Mouse (Mus musculus): ENCODE measurements around the gene Gch1. TPM values are rescaled to one million over a fixed set of nuclear protein-coding genes. Genes with fewer than 3 reads are reported as not detected.

The Gch1 gene
- polyA plus RNA-seq, 1 experiment = 3.4 TPM

GRCm38 (mm10) chr14:47221567-47221966 lies 32.4 kb upstream of the Gch1 start:
- TF ChIP-seq CTCF (IDR thresholded peaks at IDR 0.05; ENCODE audit: borderline replicate concordance, extremely low read depth, insufficient read depth, insufficient read length) (no peak), POLR2A (IDR thresholded peaks at IDR 0.05; ENCODE audit: borderline replicate concordance, extremely low read depth, insufficient read depth, insufficient read length, poor library complexity, severe bottlenecking) (no peak)
- no peak for DNase-seq (ENCODE audit: low read depth)

- no peak for DNase-seq (ENCODE audit: low read depth)
- no peak for TF ChIP-seq POLR2A (IDR thresholded peaks at IDR 0.05; ENCODE audit: borderline replicate concordance, extremely low read depth, insufficient read depth, insufficient read length, poor library complexity, severe bottlenecking)
These were observed 31.2 kb upstream of the Gch1 start for GRCm38 (mm10) chr14:47220231-47221025.

- no peak for DNase-seq (ENCODE audit: low read depth)
These were observed 29.8 kb upstream of the Gch1 start for GRCm38 (mm10) chr14:47218766-47219606.

GRCm38 (mm10) chr14:47216541-47216940 lies 27.3 kb upstream of the Gch1 start:
- no peak for DNase-seq (ENCODE audit: low read depth)
- TF ChIP-seq CTCF (IDR thresholded peaks at IDR 0.05; ENCODE audit: borderline replicate concordance, extremely low read depth, insufficient read depth, insufficient read length) = no peak
- TF ChIP-seq POLR2A (IDR thresholded peaks at IDR 0.05; ENCODE audit: borderline replicate concordance, extremely low read depth, insufficient read depth, insufficient read length, poor library complexity, severe bottlenecking) = no peak

More at GRCm38 (mm10) chr14:47218766-47219606, 29.8 kb upstream of the Gch1 start:
- no peak for TF ChIP-seq CTCF (IDR thresholded peaks at IDR 0.05; ENCODE audit: borderline replicate concordance, extremely low read depth, insufficient read depth, insufficient read length)
- no peak for TF ChIP-seq POLR2A (IDR thresholded peaks at IDR 0.05; ENCODE audit: borderline replicate concordance, extremely low read depth, insufficient read depth, insufficient read length, poor library complexity, severe bottlenecking)

DNA sequence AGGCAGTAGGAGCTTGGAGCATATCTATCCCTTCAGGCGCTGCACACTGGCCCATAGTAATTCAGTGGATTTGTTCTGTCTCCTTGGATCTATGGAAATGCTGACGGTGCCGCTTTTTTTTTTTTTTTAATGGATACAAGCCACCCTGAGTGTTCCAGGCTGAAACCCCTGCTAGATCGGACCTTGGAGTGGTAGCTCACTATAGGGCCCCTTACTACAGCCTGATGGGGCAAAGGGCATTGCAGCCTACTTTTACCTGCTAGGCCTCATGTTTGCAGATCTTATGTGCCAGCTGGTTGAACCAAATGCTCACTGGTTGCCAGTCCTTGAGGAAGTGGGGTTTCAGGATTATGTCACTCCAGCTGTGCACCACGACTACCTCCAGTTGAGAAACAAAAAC lies 25.2 kb upstream of the Gch1 start:
- TF ChIP-seq POLR2A (IDR thresholded peaks at IDR 0.05; ENCODE audit: borderline replicate concordance, extremely low read depth, insufficient read depth, insufficient read length, poor library complexity, severe bottlenecking) (no peak), CTCF (IDR thresholded peaks at IDR 0.05; ENCODE audit: borderline replicate concordance, extremely low read depth, insufficient read depth, insufficient read length) (no peak)
- no peak for DNase-seq (ENCODE audit: low read depth)

GRCm38 (mm10) chr14:47213305-47213704 lies 24.1 kb upstream of the Gch1 start:
- TF ChIP-seq CTCF (IDR thresholded peaks at IDR 0.05; ENCODE audit: borderline replicate concordance, extremely low read depth, insufficient read depth, insufficient read length) (no peak), POLR2A (IDR thresholded peaks at IDR 0.05; ENCODE audit: borderline replicate concordance, extremely low read depth, insufficient read depth, insufficient read length, poor library complexity, severe bottlenecking) (no peak)
- DNase-seq (ENCODE audit: low read depth) = no peak

DNA sequence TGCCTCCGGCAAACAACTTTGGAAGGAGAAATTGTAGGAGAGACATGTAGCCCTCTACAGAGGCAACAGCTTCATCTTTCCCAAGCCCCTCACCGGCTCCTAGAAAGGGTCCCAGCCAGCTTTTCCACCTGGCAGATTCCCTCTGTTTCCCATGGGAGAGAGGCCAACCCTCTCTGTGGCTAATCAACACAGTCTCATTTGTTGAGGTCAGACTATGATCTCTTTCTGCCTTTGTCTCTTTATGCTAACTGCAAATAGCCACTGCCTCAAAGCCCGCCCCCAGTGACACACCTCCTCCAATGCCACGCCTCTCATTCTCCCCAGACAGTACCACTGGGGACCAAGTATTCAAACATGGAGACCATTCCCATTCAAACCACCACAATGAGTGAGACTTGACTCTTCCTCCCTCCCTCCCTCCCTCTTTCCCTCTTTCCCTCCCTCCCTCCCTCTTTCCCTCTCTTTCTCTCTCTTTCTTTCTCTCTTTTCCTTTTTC lies 20.5 kb upstream of the Gch1 start:
- no peak for DNase-seq (ENCODE audit: low read depth)
- no peak for TF ChIP-seq CTCF (IDR thresholded peaks at IDR 0.05; ENCODE audit: borderline replicate concordance, extremely low read depth, insufficient read depth, insufficient read length)
- no peak for TF ChIP-seq POLR2A (IDR thresholded peaks at IDR 0.05; ENCODE audit: borderline replicate concordance, extremely low read depth, insufficient read depth, insufficient read length, poor library complexity, severe bottlenecking)

DNA sequence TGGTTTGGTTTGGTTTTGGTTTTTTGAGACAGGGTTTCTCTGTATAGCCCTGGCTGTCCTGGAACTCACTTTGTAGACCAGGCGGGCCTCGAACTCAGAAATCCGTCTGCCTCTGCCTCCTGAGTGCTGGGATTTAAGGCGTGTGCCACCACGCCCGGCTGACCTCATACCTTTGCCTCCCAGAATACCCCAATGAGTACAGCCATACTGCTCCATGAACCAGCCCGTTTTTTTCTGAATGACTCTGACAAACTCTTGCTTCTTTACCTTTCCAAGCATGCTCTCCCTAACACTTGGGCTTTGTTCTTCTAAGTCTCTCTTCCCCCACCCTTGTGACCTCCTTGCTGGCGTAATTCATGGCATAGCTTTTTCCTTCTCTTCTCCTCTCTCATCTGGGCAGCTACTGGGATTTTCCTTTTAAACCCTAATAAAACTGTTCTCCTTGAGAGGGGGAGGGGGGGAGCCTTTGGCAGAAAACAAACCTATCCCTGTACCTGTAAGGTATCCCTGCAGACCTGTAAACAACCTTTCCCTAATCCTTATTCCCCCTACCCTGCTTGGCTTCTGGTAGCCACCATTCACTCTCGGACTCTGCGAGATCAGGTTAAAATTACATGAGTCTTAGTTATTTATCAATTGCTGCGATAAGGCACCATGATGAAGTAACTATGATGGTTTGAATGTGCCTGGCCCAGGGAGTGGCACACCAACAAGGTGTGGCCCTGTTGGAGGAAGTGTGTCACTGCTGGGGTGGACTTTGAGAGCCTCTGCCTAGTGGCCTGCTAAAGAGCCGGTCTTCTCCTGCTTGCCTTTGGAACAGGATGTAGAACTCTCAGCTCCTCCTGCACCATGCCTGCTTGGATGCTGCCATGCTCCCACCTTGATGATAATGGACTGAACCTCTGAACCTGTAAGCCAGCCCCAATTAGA lies 19.6 kb upstream of the Gch1 start:
- TF ChIP-seq POLR2A (IDR thresholded peaks at IDR 0.05; ENCODE audit: borderline replicate concordance, extremely low read depth, insufficient read depth, insufficient read length, poor library complexity, severe bottlenecking) = no peak
- DNase-seq (ENCODE audit: low read depth) = no peak

- no peak for TF ChIP-seq CTCF (IDR thresholded peaks at IDR 0.05; ENCODE audit: borderline replicate concordance, extremely low read depth, insufficient read depth, insufficient read length)
- TF ChIP-seq POLR2A (IDR thresholded peaks at IDR 0.05; ENCODE audit: borderline replicate concordance, extremely low read depth, insufficient read depth, insufficient read length, poor library complexity, severe bottlenecking) = no peak
- no peak for DNase-seq (ENCODE audit: low read depth)
These were observed 17.4 kb upstream of the Gch1 start for GRCm38 (mm10) chr14:47206601-47207000.

- DNase-seq (ENCODE audit: low read depth) = no peak
- TF ChIP-seq CTCF (IDR thresholded peaks at IDR 0.05; ENCODE audit: borderline replicate concordance, extremely low read depth, insufficient read depth, insufficient read length) = no peak
- no peak for TF ChIP-seq POLR2A (IDR thresholded peaks at IDR 0.05; ENCODE audit: borderline replicate concordance, extremely low read depth, insufficient read depth, insufficient read length, poor library complexity, severe bottlenecking)
These were observed 16.2 kb upstream of the Gch1 start for GRCm38 (mm10) chr14:47205270-47205972.
